Mouse (Mus musculus) ES-Bruce4 (cell line): ENCODE data around the gene Ldlr.

Experiments used
- CTCF ChIP-seq: IDR thresholded peaks from one replicate; pipeline ENCODE4 v1.8.1; 2011; ENCODE audit warnings: low read depth, low read length
- EP300 ChIP-seq: IDR thresholded peaks from 2 replicates; pipeline ENCODE4 v1.6.1; 2011; ENCODE audit warnings: low read depth, low read length; ENCODE audit not compliant: insufficient read depth
- POLR2A ChIP-seq: IDR thresholded peaks from one replicate; pipeline ENCODE4 v1.8.1; 2011; ENCODE audit warnings: low read length; ENCODE audit not compliant: insufficient read depth

DNA sequence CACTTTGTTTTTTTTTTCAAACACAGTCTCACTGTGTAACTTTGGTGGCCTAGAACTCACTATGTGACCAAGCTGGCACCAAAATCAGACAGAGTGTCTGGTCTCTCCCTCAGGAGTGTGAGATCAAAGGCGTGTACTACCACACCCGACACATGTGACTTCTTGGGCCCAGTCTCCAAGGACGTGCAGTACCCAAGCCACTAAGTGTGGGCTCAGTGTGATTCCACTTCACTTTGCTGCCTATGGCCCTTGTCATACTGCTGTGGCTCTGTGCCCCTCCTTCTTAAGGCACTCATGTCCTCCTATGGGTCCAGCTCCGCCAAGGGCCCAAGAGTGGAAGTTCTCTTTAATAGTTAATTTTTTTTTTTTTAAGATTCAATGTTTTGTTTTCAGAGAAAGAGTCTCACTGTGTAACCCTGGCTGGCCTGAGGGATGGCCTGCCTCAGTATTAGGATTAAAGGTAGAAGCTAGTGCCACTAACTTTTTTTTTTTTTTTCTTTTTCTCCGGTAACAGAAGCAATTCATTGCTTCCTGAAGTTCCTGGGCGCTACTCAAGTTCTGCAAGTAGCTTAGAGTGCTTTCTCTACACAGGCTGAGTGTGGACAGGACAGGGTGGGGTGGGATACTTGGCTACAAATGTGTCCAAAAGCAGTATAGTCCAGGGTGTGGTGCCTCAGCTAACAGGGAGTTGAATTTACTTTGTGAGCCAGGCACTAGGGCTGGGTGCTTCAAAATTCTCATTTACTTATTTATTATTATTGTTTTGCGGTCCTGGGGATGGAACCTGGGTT lies 61.4 kb downstream of the Ldlr start:
- no peak for TF ChIP-seq CTCF
- no peak for TF ChIP-seq POLR2A
- TF ChIP-seq EP300 = no peak
